Mouse (Mus musculus): ENCODE measurements around the gene Pamr1. TPM values are rescaled to one million over a fixed set of nuclear protein-coding genes. Genes with fewer than 3 reads are reported as not detected.
A peak's percentile ranks its signal among the peaks of the same experiment; 100 is the strongest.

Pamr1 gene
- total RNA-seq, 2 experiments from 2014 or later: not detected

DNA sequence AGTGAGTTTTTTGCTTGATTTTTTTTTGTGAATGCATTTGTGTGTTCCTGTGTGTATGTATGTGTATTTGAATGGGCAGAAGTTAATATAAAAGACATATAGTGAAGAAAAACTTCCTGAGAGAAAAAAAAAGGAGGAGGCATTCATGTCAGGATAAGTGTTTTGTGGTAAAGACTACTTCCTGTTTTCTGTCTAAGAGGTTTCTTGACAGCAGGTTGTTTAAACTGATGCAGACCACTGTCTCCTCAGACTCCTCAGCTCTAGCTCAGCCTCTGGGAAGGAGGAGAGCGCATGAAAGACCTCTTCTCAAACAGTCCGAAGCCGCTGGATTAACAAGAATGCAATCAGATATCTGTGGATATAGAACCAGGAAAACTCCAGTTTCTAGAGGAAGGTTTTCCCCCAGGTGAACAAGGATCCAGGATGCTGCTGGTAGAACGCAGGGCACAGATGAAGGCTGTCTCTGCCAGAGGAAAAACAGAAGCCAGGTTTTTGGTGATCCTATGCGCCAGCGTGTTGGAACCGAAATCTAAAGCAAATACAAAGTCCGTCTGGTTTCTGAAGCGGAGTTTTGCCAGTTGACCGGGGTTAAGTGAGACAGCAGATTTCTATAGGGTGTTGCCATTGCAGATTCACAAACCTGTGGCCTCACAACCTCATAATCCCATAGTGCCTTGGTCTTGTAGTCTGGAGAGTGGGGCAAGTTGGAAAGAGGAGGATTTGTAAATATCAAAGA, 45.8 kb downstream of the Pamr1 start:
- 0 out of 2 replicates have a peak, but pooled peaks have one; percentile 46 for ATAC-seq (replicated peaks; ENCODE audit: poor library complexity)

DNA sequence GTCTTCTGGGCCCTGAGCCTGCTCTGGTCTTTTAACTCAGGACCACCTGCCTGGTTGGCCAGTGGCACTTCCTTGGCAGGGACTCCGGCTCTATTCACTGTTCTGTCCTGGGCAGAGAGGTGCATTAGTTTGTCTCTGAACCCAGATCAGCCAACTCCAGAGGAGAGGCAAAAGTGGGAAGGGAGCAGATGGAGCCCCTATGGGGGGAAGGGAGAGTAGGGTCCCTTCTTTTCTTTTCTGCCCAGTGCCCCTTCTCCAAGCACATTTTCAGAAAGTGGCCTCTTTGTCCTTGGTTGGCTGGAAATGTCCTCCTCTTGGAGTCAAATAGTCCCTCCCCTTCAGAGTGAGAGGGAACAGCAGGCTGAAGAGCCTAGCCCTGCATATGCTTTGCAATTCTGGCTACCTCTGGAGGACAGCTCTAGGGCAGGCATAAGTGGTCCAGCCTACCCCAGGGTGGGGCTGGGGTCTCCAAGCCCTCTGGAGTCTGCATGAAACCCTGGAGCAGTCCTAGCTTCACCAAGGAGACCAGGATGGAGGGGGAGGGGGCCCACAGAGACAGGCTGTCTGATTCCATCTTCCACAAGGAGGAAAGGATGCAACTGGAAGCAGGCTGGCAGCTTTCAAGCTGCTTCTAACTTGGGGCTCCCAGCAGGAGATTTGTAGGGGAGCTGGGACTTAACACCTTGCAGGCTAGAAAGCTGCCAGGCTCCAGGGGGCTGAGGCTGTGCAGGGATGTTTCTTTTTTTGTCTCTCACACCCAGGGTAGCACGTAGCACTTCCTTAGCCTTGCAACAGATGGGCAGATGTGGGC, 49.3 kb downstream of the Pamr1 start:
- no peak for ATAC-seq (replicated peaks; ENCODE audit: poor library complexity)

DNA sequence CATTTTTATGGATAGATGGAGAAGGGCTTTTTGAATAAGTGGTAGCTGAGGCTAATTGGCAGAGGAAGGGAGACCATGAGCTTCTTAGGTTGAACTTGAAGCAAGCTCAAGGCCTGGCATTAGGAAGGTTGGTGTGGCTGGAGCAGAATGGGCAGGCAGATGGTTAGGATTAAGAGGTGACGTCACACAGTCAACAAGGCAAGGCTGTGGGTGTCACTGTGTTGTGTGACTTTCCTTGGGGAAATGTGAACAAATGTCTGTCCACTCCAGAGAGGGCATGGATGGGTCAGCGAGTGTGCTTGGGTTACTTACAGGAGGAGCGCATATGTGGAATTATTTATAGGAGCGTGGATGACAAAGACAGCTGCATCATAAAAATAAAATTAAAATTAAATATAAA, 50.7 kb downstream of the Pamr1 start:
- ATAC-seq (replicated peaks; ENCODE audit: poor library complexity): no peak

GRCm38 (mm10) chr2:102610485-102610884, 60.7 kb downstream of the Pamr1 start:
- ATAC-seq (replicated peaks; ENCODE audit: poor library complexity): no peak

DNA sequence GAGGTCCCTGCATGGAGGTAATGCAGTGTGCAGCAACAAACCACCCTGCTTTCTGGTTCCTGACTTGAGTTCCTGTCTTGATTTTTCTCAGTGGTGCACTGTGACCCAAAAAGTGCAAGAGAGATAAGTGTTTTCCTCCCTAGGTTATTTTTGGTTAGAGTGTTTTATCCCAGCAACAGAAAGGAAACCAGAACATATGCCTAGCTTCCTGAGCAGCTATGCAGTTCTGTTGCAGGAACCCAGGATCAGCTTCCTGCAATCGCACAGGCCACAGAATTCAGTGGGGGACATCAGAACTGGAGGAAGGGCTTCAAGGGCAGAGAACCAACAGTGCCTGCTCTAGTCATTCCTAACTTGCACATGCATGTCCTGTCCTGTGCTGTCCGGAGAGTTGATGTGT, 66.8 kb downstream of the Pamr1 start:
- ATAC-seq (replicated peaks; ENCODE audit: poor library complexity): no peak

DNA sequence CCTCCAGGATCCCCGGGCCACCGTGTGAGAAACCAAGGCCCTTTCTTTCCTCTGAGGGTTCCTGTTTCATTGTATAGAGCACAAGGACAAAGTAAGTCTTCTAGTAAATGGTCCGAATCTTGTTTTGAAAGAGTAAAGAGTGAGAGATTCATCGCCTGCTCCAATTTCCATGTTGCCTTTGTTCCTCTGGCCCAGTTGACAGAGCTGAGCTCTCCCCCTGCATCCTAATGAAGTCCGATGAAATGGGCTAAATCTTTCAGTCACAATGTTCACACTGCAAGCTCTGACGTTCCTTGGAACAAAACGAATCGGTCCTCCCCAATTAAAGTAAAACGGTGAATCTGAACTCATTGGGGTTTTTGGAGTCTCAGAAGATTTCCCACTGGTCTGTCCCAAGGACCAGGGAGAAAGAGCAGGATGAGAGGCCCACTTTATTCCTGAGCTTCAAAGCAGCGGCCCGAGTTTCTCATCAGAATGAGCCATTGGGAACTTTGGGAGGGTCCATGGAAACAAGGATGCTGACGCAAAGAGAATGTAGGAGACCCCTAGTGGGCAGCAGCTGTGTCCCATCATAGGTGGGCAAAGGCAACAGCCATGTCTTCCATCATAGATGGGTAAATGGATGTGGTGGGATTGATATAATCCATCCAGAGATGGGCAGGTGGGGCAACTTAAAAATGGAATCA, 71.1 kb downstream of the Pamr1 start:
- no peak for ATAC-seq (replicated peaks; ENCODE audit: poor library complexity)

DNA sequence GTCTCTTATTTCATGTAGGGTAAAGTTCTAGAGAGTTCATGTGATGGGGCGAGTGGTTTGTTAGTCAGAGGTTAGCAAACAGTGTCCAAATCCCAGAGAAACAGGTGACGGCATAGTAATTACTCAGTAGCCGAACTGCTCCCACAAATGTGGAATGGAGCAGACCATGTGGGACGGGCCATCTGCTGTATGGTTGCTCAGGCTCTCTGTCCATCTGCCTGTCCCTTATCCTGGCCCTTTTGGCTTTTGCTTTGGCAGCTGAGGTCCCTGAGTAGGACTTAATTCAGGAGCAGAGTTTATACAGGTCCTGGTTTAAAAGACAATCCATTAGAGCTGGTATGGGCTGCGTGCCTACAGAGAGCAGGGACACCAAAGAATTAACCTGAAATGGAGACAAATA, 72.4 kb downstream of the Pamr1 start:
- no peak for ATAC-seq (replicated peaks; ENCODE audit: poor library complexity)

- no peak for ATAC-seq (replicated peaks; ENCODE audit: poor library complexity)
Measured at GRCm38 (mm10) chr2:102622943-102623342, 73.1 kb downstream of the Pamr1 start.

DNA sequence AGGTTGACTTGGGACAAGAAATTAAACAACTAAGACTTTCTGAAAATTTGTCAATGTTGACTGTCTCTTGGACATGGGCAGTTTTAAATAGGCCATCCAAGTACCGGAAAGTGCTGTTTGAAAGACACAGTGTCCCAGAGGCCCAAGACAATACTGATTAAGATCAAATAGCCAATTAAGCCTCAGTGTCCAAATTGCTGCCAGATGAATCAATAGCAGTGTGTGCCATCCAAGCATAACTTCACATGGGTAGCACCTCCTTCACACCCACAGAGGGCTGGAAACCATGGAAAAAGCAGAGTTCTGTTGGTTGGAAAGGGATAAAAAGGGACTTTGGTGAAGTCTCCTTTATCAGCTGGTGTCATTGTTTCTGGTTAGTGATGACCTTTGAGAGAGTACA, 74.7 kb downstream of the Pamr1 start:
- ATAC-seq (replicated peaks; ENCODE audit: poor library complexity): no peak

DNA sequence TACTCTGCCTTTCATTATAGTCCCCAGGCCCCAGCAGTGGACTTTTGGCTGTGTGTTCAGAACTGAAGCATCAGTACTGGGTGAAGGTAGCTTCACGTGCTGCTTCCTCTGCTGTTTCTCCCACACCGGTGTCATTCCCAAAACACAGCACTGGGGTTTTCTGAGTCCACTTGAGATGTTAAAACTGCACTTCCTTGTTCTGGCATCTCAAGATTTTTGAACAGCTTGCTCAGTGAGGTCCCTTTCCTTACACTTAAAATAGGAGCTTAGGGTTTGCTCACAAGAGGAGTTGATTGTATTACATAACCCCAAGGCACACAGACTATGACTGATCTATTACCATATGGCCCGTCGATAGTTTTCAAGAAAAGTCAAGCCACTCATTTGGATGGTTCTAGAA, 82.5 kb downstream of the Pamr1 start:
- no peak for ATAC-seq (replicated peaks; ENCODE audit: poor library complexity)

GRCm38 (mm10) chr2:102634010-102634409, 84.2 kb downstream of the Pamr1 start:
- ATAC-seq (replicated peaks; ENCODE audit: poor library complexity): no peak

GRCm38 (mm10) chr2:102635523-102636060, 85.8 kb downstream of the Pamr1 start:
- ATAC-seq (replicated peaks; ENCODE audit: poor library complexity): no peak

DNA sequence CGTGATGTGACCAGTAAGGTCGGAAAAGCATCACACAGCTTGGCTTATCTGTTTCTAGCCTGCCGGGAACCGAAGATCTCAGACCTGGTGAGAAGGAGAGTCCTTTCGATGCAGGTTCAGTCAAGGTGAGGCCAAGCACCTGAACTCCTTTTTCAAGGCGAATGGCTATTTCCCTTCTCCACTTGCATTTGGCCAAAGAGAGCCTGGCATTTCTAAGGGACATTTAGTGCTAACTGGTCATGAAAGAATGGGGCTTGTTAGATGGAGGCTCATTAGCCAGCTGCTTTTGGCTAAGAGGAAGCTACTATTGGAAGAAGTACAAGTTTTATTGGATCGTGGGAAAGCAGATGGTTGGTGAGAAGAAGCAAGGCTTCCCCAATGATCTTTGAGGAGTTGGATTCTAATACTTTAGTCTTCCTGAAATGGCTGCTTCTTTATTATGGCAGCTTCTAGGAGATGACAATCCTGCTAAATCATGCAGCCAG, 86.3 kb downstream of the Pamr1 start:
- ATAC-seq (replicated peaks; ENCODE audit: poor library complexity): no peak

DNA sequence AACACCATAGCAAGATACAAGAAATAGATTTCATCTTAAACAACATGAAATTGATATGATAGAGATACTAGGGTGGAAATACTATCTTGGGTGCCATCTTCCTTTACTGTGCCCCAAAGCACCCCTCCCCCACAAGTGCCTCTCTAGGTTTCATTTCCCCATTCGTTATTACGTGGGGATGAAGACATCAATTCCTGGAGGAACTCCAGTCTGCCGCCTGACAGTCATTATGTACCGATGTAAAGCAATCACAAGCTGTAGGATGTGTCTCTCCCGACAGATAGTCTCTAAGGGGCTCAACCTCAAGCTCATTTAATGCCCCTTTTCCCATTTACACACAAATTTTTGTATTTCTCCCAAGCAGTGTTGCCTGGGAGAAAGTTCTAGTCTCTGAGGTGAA, 88.3 kb downstream of the Pamr1 start:
- ATAC-seq (replicated peaks; ENCODE audit: poor library complexity): peak; percentile 86

DNA sequence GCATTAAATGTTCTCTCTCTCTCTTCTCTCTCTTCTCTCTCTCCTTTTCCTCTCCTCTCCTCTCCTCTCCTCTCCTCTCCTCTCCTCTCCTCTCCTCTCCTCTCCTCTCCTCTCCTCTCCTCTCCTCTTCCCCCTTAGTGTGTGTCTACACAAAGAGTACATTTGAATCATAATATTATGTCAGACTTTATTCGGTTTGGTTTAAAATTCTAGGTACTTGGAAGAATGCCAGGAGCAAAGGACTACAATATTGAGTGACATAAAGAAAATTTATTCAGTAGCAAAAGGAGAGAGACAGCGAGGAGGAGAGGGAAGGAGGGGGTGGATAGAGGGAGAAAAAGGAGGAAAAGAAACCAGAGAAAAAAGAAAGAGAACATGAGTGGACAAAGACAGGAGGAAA, 88.9 kb downstream of the Pamr1 start:
- ATAC-seq (replicated peaks; ENCODE audit: poor library complexity): no peak

DNA sequence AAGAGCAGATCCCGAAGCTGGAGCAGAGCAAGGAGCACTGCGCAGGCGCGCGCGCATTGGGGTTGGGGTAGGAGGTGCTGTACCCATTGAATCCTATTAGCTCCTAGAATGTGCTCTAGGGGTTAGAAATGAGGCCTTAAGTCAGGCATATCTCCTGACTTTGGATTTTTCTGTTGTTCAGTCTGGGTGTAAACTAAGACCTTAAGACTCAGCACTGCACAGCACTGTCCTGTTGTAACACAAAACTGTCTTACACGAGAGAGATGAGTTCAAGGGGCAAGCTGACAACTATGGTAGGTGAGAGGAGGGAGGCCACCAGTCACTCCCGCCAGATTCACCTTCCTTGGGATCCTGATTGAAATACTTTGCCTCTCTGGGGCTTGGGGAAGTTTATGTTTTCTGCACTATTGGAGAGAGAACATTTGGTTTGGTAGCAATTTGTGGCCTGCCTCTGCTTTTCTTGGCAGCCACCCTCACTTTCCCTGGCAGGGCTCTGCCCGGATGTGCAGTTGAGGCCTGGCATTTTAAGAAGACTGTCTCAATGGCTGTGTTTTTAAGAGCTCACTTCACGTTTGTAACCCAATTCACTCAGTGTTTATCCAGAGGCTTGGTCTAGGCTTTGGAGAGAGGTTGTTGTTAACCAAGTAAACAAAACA, 99.2 kb downstream of the Pamr1 start:
- ATAC-seq (replicated peaks; ENCODE audit: poor library complexity): no peak

- no peak for ATAC-seq (replicated peaks; ENCODE audit: poor library complexity)
Measured at GRCm38 (mm10) chr2:102650322-102650721, 100.5 kb downstream of the Pamr1 start.

- ATAC-seq (replicated peaks; ENCODE audit: poor library complexity): no peak
Measured at GRCm38 (mm10) chr2:102655966-102656725, 106.3 kb downstream of the Pamr1 start.

- no peak for ATAC-seq (replicated peaks; ENCODE audit: poor library complexity)
Measured at GRCm38 (mm10) chr2:102657726-102658125, 107.9 kb downstream of the Pamr1 start.

- no peak for ATAC-seq (replicated peaks; ENCODE audit: poor library complexity)
Measured at GRCm38 (mm10) chr2:102658163-102658660, 108.4 kb downstream of the Pamr1 start, which contains the start of gene Slc1a2. Slc1a2 (plus strand) TSS chr2:102658659.
